Mouse (Mus musculus): ENCODE results near the gene Gm20547.
"Not testable (repeated sequence)": the region's sequence is repeated elsewhere in the genome, so short reads cannot be mapped to it uniquely, and the experiment has no call there.

Gene Gm20547

GRCm38 (mm10) chr17:34881683-34882310, at the start of gene Gm20547:
Gene Gm20547 (minus strand): TSS chr17:34882042.
- DNase-seq, result no peak

GRCm38 (mm10) chr17:34931061-34931734, 49.4 kb upstream of the Gm20547 start, which contains the start of gene Neu1:
Gene Neu1 (plus strand): TSS chr17:34931253.
- peak; percentile 99 for DNase-seq

GRCm38 (mm10) chr17:34928841-34929240, 47.0 kb upstream of the Gm20547 start:
- no peak for DNase-seq

GRCm38 (mm10) chr17:34927306-34928019, 45.6 kb upstream of the Gm20547 start:
- peak; percentile 43 for DNase-seq

GRCm38 (mm10) chr17:34924258-34924657, 42.4 kb upstream of the Gm20547 start:
- no peak for DNase-seq

GRCm38 (mm10) chr17:34922939-34923338, 41.1 kb upstream of the Gm20547 start:
- no peak for DNase-seq

- no peak for DNase-seq
Measured at GRCm38 (mm10) chr17:34917188-34917587, 35.3 kb upstream of the Gm20547 start.

GRCm38 (mm10) chr17:34916316-34916715, 34.5 kb upstream of the Gm20547 start:
- no peak for DNase-seq

GRCm38 (mm10) chr17:34915410-34915831, 33.6 kb upstream of the Gm20547 start:
- DNase-seq, result peak; percentile 67

GRCm38 (mm10) chr17:34913930-34914665, 32.3 kb upstream of the Gm20547 start, which contains the start of gene Slc44a4:
Gene Slc44a4 (plus strand): TSS chr17:34914466.
- no peak for DNase-seq

- DNase-seq, result peak; percentile 87
Measured at GRCm38 (mm10) chr17:34911945-34912351, 30.1 kb upstream of the Gm20547 start.

GRCm38 (mm10) chr17:34910982-34911381, 29.1 kb upstream of the Gm20547 start:
- no peak for DNase-seq

- no peak for DNase-seq
Measured at GRCm38 (mm10) chr17:34902895-34903294, 21.1 kb upstream of the Gm20547 start.

GRCm38 (mm10) chr17:34901948-34902347, 20.1 kb upstream of the Gm20547 start:
- not testable (repeated sequence) for DNase-seq

GRCm38 (mm10) chr17:34900826-34901225, 19.0 kb upstream of the Gm20547 start:
- DNase-seq, result not testable (repeated sequence)

- peak; percentile 58 for DNase-seq
Measured at GRCm38 (mm10) chr17:34899890-34900243, 18.0 kb upstream of the Gm20547 start.

- peak; percentile 50 for DNase-seq
Measured at GRCm38 (mm10) chr17:34899053-34899889, 17.4 kb upstream of the Gm20547 start.

GRCm38 (mm10) chr17:34898706-34899052, 16.8 kb upstream of the Gm20547 start:
- no peak for DNase-seq

- DNase-seq, result peak; percentile 85
Measured at GRCm38 (mm10) chr17:34898160-34898586, 16.3 kb upstream of the Gm20547 start, which contains the start of the genes C2 and Ehmt2. Gene C2 (minus strand): TSS chr17:34898265. Gene Ehmt2 (plus strand): TSS chr17:34898469.

- DNase-seq, result peak; percentile 65
Measured at GRCm38 (mm10) chr17:34897373-34898159, 15.7 kb upstream of the Gm20547 start.

GRCm38 (mm10) chr17:34896366-34896765, 14.5 kb upstream of the Gm20547 start:
- DNase-seq, result peak; percentile 31

Data from lung, postnatal 10 days (tissue).